Mouse (Mus musculus): ENCODE measurements around the gene Dbnl.

- TF ChIP-seq CTCF (IDR thresholded peaks at IDR 0.05; ENCODE audit: low read depth) (no peak), EP300 (optimal IDR thresholded peaks at IDR 0.05) (no peak)
Observed at GRCm38 (mm10) chr11:5843131-5843530, 54.8 kb downstream of the Dbnl start.

Data from stomach, postnatal 0 days (tissue).